Mouse (Mus musculus) heart, postnatal 0 days (tissue): ENCODE results near the gene Pxylp1.

Source experiments
- CTCF ChIP-seq: IDR thresholded peaks from 2 replicates; pipeline ENCODE4 v1.5.1; 2016; ENCODE audit warnings: antibody characterized with exemption, control low read depth, low read depth
- EP300 ChIP-seq: IDR thresholded peaks from 2 replicates; pipeline ENCODE4 v1.6.1; 2016; ENCODE audit warnings: antibody characterized with exemption, low read depth

- TF ChIP-seq CTCF (no peak), EP300 (no peak)
These were observed 42.3 kb upstream of the Pxylp1 start for GRCm38 (mm10) chr9:96934816-96935215.
